ENCODE assay signal across 8 mouse cellular contexts in the genomic region with DNA sequence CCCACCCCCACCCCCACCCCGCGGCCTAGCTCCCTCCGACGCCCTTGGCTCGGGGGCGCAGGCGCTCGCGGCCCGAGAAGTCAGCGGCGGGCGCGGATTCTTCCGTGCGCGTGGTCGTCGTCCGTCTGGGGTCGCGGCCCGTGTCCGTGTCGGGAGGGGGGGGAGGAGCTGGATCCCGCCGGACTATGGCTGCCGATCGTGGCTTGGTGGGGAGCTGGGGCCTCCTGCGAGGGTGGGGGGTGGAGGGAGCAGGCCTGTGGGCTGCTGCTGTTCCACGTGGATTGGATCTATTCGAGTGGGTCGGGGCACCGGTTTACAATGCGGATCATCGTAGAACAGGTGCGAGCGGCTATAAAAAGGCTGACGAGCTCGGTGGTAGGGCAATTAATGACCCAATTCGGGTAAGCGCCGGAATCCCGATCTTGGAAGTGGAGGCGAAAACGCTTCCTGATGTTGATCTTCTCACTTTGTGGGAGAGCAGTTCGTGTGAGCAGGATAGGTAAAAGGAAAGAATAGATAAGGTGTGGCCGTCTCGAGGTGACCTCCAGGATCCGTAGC. TPM values are rescaled to one million over a fixed set of nuclear protein-coding genes. Genes with fewer than 3 reads are reported as not detected.
A peak's percentile ranks its signal among the peaks of the same experiment; 100 is the strongest.
DNase-seq lines count a peak whose midpoint lies in the region; ATAC-seq and TF ChIP-seq lines count a peak whose summit lies in the region.

No protein-coding gene starts in this region.

- no peaks in the 10 kb centered on the region for H3K9me3 ChIP-seq in E14TG2a.4 (ENCODE audit: low read length)
- H3K9me3 ChIP-seq in hindbrain, embryonic 10.5 days, result peaks cover 7% of the 10 kb centered on the region; the same call in 1 of the 2 replicates
- H3K9me3 ChIP-seq in limb, embryonic 14.5 days (ENCODE audit: control insufficient read depth, low read length), result no peaks in the 10 kb centered on the region

- peak overlapping the region; percentile 77 for H3K9ac ChIP-seq in limb, embryonic 14.5 days (ENCODE audit: low read depth, low read length, severe bottlenecking)

- TF ChIP-seq CTCF in E14TG2a.4 (conservative IDR thresholded peaks at IDR 0.05; ENCODE audit: low read length), result no peak

- 15% methylated on average over 47 of the region's 50 CpGs for WGBS in hindbrain, embryonic 10.5 days
- WGBS in limb, embryonic 14.5 days, result 26% methylated on average over 25 of the region's 50 CpGs

- H3K4me3 ChIP-seq in E14TG2a.4 (replicated peaks; ENCODE audit: low read length), result peak overlapping the region; percentile 86
- H3K4me3 ChIP-seq in hindbrain, embryonic 10.5 days, result peak overlapping the region; percentile 70
- peak overlapping the region; percentile 60 for H3K4me3 ChIP-seq in limb, embryonic 14.5 days (replicated peaks; ENCODE audit: low read length)

- peaks cover 44% of the 10 kb centered on the region for H3K4me1 ChIP-seq in E14TG2a.4 (replicated peaks; ENCODE audit: low read depth, low read length)
- peaks cover 8% of the 10 kb centered on the region for H3K4me1 ChIP-seq in hindbrain, embryonic 10.5 days (replicated peaks)
- H3K4me1 ChIP-seq in limb, embryonic 14.5 days (ENCODE audit: control insufficient read depth, insufficient read depth, low read length), result peaks cover 4% of the 10 kb centered on the region; the same call in 1 of the 2 replicates

- peak overlapping the region; percentile 92 for H3K27ac ChIP-seq in hindbrain, embryonic 10.5 days
- H3K27ac ChIP-seq in limb, embryonic 14.5 days (replicated peaks; ENCODE audit: low read depth, low read length), result peak overlapping the region; percentile 95

- H3K27me3 ChIP-seq in E14TG2a.4 (ENCODE audit: insufficient read depth, low read length), result peaks cover 7% of the 10 kb centered on the region; the same call in 1 of the 2 replicates
- H3K27me3 ChIP-seq in hindbrain, embryonic 10.5 days (ENCODE audit: insufficient read depth, poor library complexity, severe bottlenecking), result peaks cover 4% of the 10 kb centered on the region; the same call in 1 of the 2 replicates
- H3K27me3 ChIP-seq in limb, embryonic 14.5 days (ENCODE audit: control insufficient read depth, insufficient read depth, low read length), result no peaks in the 10 kb centered on the region

- peak overlapping the region; percentile 54 for H3K4me2 ChIP-seq in limb, embryonic 14.5 days (replicated peaks; ENCODE audit: low read depth, low read length, severe bottlenecking)

- ATAC-seq in frontal cortex, adult (ENCODE audit: low TSS enrichment), result no peak
- ATAC-seq in limb, embryonic 14.5 days (ENCODE audit: low FRiP score, low read depth), result 0 out of 2 replicates have a peak, but pooled peaks have one; percentile 0

- DNase-seq in frontal cortex, postnatal 14 days (ENCODE audit: low spot score in 2 of 2), result peak; percentile 4 to 10
- DNase-seq in cerebellum, postnatal 4 days (ENCODE audit: low spot score in 2 of 2), result peak; percentile 18 to 29
- peak; percentile 28 for DNase-seq in hindbrain, embryonic 10.5 days (ENCODE audit: low spot score)
- no peak for DNase-seq in limb, embryonic 14.5 days (ENCODE audit: low spot score)
- peak; percentile 21 for DNase-seq in naive thymus-derived CD4-positive, alpha-beta T cell, adult 2 months (ENCODE audit: low read depth)
- no peak for DNase-seq in thymus, postnatal 4 days

- TF ChIP-seq POLR2A in limb, embryonic 14.5 days (IDR thresholded peaks at IDR 0.05; ENCODE audit: borderline replicate concordance, extremely low read depth, insufficient read depth, insufficient read length), result no peak

- H3K36me3 ChIP-seq in E14TG2a.4 (ENCODE audit: insufficient read depth, low read length), result peaks cover 31% of the 10 kb centered on the region
- peaks cover 26% of the 10 kb centered on the region for H3K36me3 ChIP-seq in hindbrain, embryonic 10.5 days
- H3K36me3 ChIP-seq in limb, embryonic 14.5 days (ENCODE audit: control insufficient read depth, insufficient read depth, low read length), result peaks cover 15% of the 10 kb centered on the region; the same call in 1 of the 2 replicates

RNA-seq across cellular contexts. Expression of a gene that starts 0.8 kb away (rescaled TPM):
- polyA plus RNA-seq in hindbrain, embryonic 10.5 days (2016; fragmentation: Nextera tagmentation; extraction: Ambion mirVana), result 305 and 387 TPM in 2 replicates
- polyA plus RNA-seq in limb, embryonic 14.5 days (2012; rRNA removed), result 220 and 266 TPM in 2 replicates
- polyA plus RNA-seq in limb, embryonic 14.5 days (2014; fragmentation: Nextera tagmentation; extraction: Ambion mirVana), result 433 and 459 TPM in 2 replicates

Comparison
In these comparisons a context has a peak if more than half of its experiments do, and no peak if none do; other contexts are left out.
1. DNase-seq: peak in frontal cortex, postnatal 14 days (2 of 2), cerebellum, postnatal 4 days (2 of 2), hindbrain, embryonic 10.5 days (single experiment) and naive thymus-derived CD4-positive, alpha-beta T cell, adult 2 months (single experiment); none in limb, embryonic 14.5 days (single experiment) and thymus, postnatal 4 days (single experiment).
2. Peak in every context shown above with its lines, with median percentiles within 50 percentile points of each other: H3K4me3 ChIP-seq.